8 mouse cellular contexts compared by ENCODE assay signal in the genomic region with DNA sequence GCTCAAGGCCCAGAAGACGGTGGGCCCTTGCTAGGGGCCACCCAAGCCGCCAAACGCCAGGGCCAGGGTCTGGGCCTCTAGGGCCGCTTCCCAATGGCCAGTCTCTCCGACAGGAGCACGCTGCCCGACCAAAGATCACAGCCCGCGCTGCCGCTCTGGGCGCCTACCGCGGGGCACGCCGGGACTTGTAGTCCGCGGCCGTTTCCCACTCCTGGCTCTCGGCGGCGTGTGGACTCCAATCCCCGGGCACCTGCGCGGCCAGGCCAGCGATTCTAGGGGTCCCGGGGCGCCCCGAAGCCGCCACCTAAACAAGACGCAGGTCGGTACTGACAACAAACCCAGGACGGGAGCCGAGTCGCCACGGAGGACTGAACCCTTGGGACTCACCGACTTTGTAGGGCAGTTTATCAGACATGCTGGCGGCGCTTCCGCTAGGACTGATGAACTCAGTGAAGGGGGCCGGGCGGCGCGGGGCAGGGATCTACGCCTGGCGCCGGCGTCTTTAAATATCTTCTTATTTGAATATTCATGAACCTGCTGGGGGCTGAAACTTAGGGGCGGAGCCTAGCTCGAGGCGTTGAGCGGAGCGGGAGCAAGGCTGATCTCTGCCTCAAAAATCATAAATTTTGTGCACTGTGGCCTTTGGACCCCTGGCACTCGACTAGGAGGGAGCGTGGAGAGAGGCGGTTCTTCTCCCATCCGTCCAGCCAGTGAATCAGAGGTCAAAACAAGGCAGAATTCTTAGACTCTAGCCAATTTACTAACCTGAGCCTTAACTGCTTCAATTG. TPM values are rescaled to one million over a fixed set of nuclear protein-coding genes. Genes with fewer than 3 reads are reported as not detected.
DNase-seq lines count a peak whose midpoint lies in the region; ATAC-seq and TF ChIP-seq lines count a peak whose summit lies in the region.

A gene (minus strand): TSS at position 520 of the 788 bp plus-strand sequence.

- no peaks in the 10 kb centered on the region for H3K9me3 ChIP-seq in heart, embryonic 10.5 days
- no peaks in the 10 kb centered on the region for H3K9me3 ChIP-seq in kidney, embryonic 15.5 days (replicated peaks)

- peak; percentile 96 for ATAC-seq in kidney, embryonic 15.5 days (replicated peaks; ENCODE audit: low FRiP score)
- peak; percentile 86 for ATAC-seq in monocyte, adult 5-6 weeks (replicated peaks; ENCODE audit: insufficient number of reproducible peaks, low FRiP score, low TSS enrichment, poor library complexity, severe bottlenecking)

- H3K4me3 ChIP-seq in bone marrow macrophage, adult 2 months (ENCODE audit: insufficient read depth, low read length), result peak within 1 kb of the TSS; percentile 94
- peak within 1 kb of the TSS; percentile 90 for H3K4me3 ChIP-seq in embryonic fibroblast, embryonic 13.5 days (ENCODE audit: insufficient read depth, low read length)
- H3K4me3 ChIP-seq in heart, embryonic 10.5 days, result peak within 1 kb of the TSS; percentile 76
- peak within 1 kb of the TSS; percentile 67 for H3K4me3 ChIP-seq in kidney, embryonic 15.5 days (replicated peaks)

- peaks cover 35% of the 10 kb centered on the region for H3K4me1 ChIP-seq in bone marrow macrophage, adult 2 months (ENCODE audit: control insufficient read depth, insufficient read depth, low read length)
- H3K4me1 ChIP-seq in embryonic fibroblast, embryonic 13.5 days (ENCODE audit: control insufficient read depth, insufficient read depth, low read length), result peaks cover 15% of the 10 kb centered on the region
- peaks cover 22% of the 10 kb centered on the region for H3K4me1 ChIP-seq in heart, embryonic 10.5 days
- peaks cover 34% of the 10 kb centered on the region for H3K4me1 ChIP-seq in kidney, embryonic 15.5 days

- H3K4me2 ChIP-seq in kidney, embryonic 15.5 days, result peak within 1 kb of the TSS; percentile 72

- H3K36me3 ChIP-seq in heart, embryonic 10.5 days, result no peaks in the 10 kb centered on the region; the same call in 1 of the 2 replicates
- H3K36me3 ChIP-seq in kidney, embryonic 15.5 days, result 0 out of 2 replicates have a peak, but pooled peaks cover under 1% of the 10 kb centered on the region

- peak; percentile 95 for DNase-seq in A20 (ENCODE audit: low read depth, low spot score)
- DNase-seq in heart, embryonic 10.5 days (ENCODE audit: low spot score), result peak; percentile 97
- DNase-seq in liver, result peak; percentile 90
- peak; percentile 87 to 93 for DNase-seq in spleen, postnatal 4 days (ENCODE audit: low spot score in 2 of 2)

- TF ChIP-seq POLR2A in bone marrow macrophage, adult 2 months (IDR thresholded peaks at IDR 0.05; ENCODE audit: borderline replicate concordance, low read depth, low read length), result 0 out of 2 replicates have a peak, but pooled peaks have one; percentile 57
- TF ChIP-seq POLR2A in embryonic fibroblast, embryonic 13.5 days (IDR thresholded peaks at IDR 0.05; ENCODE audit: low read depth, low read length), result peak; percentile 79

- TF ChIP-seq CTCF in bone marrow macrophage, adult 2 months (IDR thresholded peaks at IDR 0.05; ENCODE audit: low read depth, low read length), result no peak
- TF ChIP-seq CTCF in embryonic fibroblast, embryonic 13.5 days (IDR thresholded peaks at IDR 0.05; ENCODE audit: borderline replicate concordance, insufficient read depth, low read length), result no peak

- peak within 1 kb of the TSS; percentile 67 for H3K9ac ChIP-seq in kidney, embryonic 15.5 days

- WGBS in heart, embryonic 10.5 days, result under 1% methylated on average over 56 of the region's 56 CpGs
- WGBS in kidney, embryonic 15.5 days, result under 1% methylated on average over 56 of the region's 56 CpGs

- H3K27ac ChIP-seq in bone marrow macrophage, adult 2 months (ENCODE audit: insufficient read depth, low read depth, low read length), result peak within 1 kb of the TSS; percentile 37; the same call in 1 of the 2 replicates
- peak within 1 kb of the TSS; percentile 71 for H3K27ac ChIP-seq in embryonic fibroblast, embryonic 13.5 days (ENCODE audit: insufficient read depth, low read length)
- H3K27ac ChIP-seq in heart, embryonic 10.5 days, result peak within 1 kb of the TSS; percentile 95
- peak within 1 kb of the TSS; percentile 86 for H3K27ac ChIP-seq in kidney, embryonic 15.5 days

- H3K27me3 ChIP-seq in heart, embryonic 10.5 days (ENCODE audit: insufficient read depth, poor library complexity, severe bottlenecking), result no peaks in the 10 kb centered on the region
- no peaks in the 10 kb centered on the region for H3K27me3 ChIP-seq in kidney, embryonic 15.5 days

RNA-seq across cellular contexts. Expression of the gene that starts here (rescaled TPM):
- 3.6 and 7.8 TPM in 2 replicates for polyA plus RNA-seq in bone marrow macrophage, adult 2 months (2012; ENCODE audit: insufficient read depth, insufficient read length, missing spikeins)
- polyA plus RNA-seq in embryonic fibroblast, embryonic 13.5 days (2011; ENCODE audit: insufficient read length, low read depth, missing spikeins), result 52.0 and 52.2 TPM in 2 replicates
- 74.0 and 80.8 TPM in 2 replicates for polyA plus RNA-seq in heart, embryonic 10.5 days (2016; fragmentation: Nextera tagmentation; extraction: Ambion mirVana)
- 75.5 and 80.4 TPM in 2 replicates for polyA plus RNA-seq in kidney, embryonic 15.5 days (2015; fragmentation: Nextera tagmentation; extraction: Ambion mirVana)
- 9.6 to 16.0 TPM (median 14.9 TPM) in 3 replicates for total RNA-seq in monocyte, adult 5-6 weeks (2017)

Comparison
In these comparisons a context has a peak if more than half of its experiments do, and no peak if none do; other contexts are left out.
1. Peak in every context shown above with its lines: DNase-seq, ATAC-seq, H3K4me3 ChIP-seq and H3K27ac ChIP-seq.
2. H3K27ac ChIP-seq: peak in every context shown above with its lines; median percentile 95 in heart, embryonic 10.5 days; 86 in kidney, embryonic 15.5 days; 71 in embryonic fibroblast, embryonic 13.5 days; 37 in bone marrow macrophage, adult 2 months.